Mouse (Mus musculus) neural tube, embryonic 12.5 days (tissue): ENCODE results near the gene Gimap8. TPM values are rescaled to one million over a fixed set of nuclear protein-coding genes. Genes with fewer than 3 reads are reported as not detected.

Experiments
- ATAC-seq: fragments of 200-750 bp; cut with Nextera tagmentation; 2 replicates; pipeline ENCODE4 v1.8.0; 2017; ENCODE audit warnings: low read depth, mild to moderate bottlenecking, moderate TSS enrichment, moderate library complexity; ENCODE audit not compliant: low FRiP score
- H3K27ac ChIP-seq: fragments of 300-500 bp; sonication (generic); 2 replicates; pipeline ENCODE4 v1.5.1; 2016
- H3K27me3 ChIP-seq: fragments of 300-500 bp; sonication (generic); replicated peaks from 2 replicates; pipeline ENCODE4 v1.6.1; 2016; ENCODE audit warnings: mild to moderate bottlenecking
- H3K36me3 ChIP-seq: fragments of 300-500 bp; sonication (generic); 2 replicates; pipeline ENCODE4 v1.6.1; 2016; ENCODE audit warnings: mild to moderate bottlenecking
- H3K4me1 ChIP-seq: fragments of 300-500 bp; sonication (generic); 2 replicates; pipeline ENCODE4 v1.6.1; 2016
- H3K4me2 ChIP-seq: fragments of 300-500 bp; sonication (generic); replicated peaks from 2 replicates; pipeline ENCODE4 v1.6.1; 2016; ENCODE audit warnings: mild to moderate bottlenecking
- H3K4me3 ChIP-seq: fragments of 300-500 bp; sonication (generic); 2 replicates; pipeline ENCODE4 v1.5.1; 2016
- H3K9ac ChIP-seq: fragments of 300-500 bp; sonication (generic); 2 replicates; pipeline ENCODE4 v1.6.1; 2016; ENCODE audit warnings: mild to moderate bottlenecking
- H3K9me3 ChIP-seq: fragments of 300-500 bp; sonication (generic); 2 replicates; pipeline ENCODE4 v1.6.1; 2016; ENCODE audit warnings: mild to moderate bottlenecking
- WGBS: fragments of 180-500 bp; shearing (Covaris S2); methylation state at CpG from one replicate; pipeline ENCODE4 v1.1.7; 2016; 5-methylcytosine and 5-hydroxymethylcytosine counted together
- polyA plus RNA-seq: library from polyadenylated mRNA; unstranded; fragments of >200 nt; fragmentation: Nextera tagmentation; extraction: Ambion mirVana; gene quantifications from 2 replicates; pipeline ENCODE4 v1.2.1, GENCODE M21; 2016

Gimap8 gene
- polyA plus RNA-seq, 1 experiment from 2014 or later = 1.1 TPM

DNA sequence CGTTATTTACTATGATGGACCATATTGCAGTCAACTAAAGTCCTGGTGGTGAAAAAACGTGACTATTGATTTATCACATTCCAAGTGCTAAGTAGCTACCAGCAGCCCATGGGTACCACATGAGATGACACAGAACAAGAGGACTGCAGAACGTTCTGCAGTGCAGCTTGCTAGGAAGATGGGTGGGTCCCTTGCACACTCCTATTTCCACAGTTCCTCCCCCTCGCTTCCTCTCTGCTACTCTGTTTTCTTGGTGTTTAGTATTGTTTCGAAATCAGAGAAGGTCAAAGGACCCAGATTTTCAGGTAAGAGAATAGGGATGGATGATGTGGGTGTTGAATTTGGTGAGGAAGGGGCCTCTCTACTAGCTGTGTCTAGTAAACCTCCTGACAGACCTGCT lies 37.3 kb downstream of the Gimap8 start, which contains the start of gene Gimap4:
Gene Gimap4, plus strand, starts transcription at position 231 of the 400 bp plus-strand sequence.
- H3K4me2 ChIP-seq = no peak within 1 kb of the TSS
- H3K36me3 ChIP-seq = no peaks in the 10 kb centered on the region
- H3K27me3 ChIP-seq = no peaks in the 10 kb centered on the region
- no peak within 1 kb of the TSS for H3K4me3 ChIP-seq
- no peaks in the 10 kb centered on the region for H3K9me3 ChIP-seq
- 78% methylated on average over 5 of the region's 5 CpGs for WGBS
- no peak within 1 kb of the TSS for H3K27ac ChIP-seq
- no peak for ATAC-seq
- H3K4me1 ChIP-seq = no peaks in the 10 kb centered on the region
- H3K9ac ChIP-seq = no peak within 1 kb of the TSS

DNA sequence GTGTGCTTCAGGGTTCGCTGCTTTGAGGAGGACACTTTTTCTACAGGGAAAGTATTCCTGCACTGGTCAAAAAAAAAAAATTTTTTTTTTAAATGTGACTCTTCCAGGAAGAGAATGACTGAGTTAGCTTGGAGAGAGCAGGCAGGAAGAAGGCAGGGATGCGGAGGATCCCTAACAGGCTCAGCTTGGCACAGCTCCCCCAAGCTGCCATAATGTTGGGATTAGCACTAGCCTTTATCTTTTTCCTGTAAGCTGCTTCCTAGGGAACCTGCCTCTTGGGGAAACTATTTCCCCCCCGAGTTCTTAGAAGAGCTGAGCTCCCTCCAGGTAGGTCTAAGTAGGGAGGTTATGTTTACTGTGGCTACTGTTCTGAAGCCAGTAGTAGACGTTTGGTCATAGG lies 37.8 kb downstream of the Gimap8 start:
- Histone ChIP-seq H3K9me3 (no peaks in the 10 kb centered on the region), H3K27me3 (no peaks in the 10 kb centered on the region), H3K36me3 (no peaks in the 10 kb centered on the region), H3K4me3 (no peak overlapping the region), H3K9ac (no peak overlapping the region), H3K27ac (no peak overlapping the region), H3K4me1 (no peaks in the 10 kb centered on the region), H3K4me2 (no peak overlapping the region)
- 70% methylated on average over 4 of the region's 4 CpGs for WGBS
- no peak for ATAC-seq

DNA sequence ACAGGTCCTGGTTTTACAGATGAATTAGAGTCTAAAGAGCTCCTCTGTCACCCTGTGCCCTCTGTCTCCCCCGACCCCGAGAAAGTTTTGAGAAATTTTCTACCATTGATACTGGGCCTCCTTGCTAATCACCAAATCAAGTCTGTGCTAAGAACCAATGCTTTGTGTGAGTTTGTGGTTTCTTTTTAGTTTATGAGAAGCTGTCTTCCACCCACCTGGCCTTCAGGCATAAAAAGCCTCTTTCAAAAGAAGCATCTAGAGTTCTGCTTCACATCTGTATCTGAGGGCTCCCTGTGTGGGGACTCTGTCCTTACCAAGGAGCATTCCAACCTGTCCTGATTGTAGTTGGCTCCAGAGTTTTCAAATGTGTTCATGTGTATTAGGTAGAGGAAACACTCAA lies 38.2 kb downstream of the Gimap8 start:
- no peak overlapping the region for H3K27ac ChIP-seq
- H3K9me3 ChIP-seq = no peaks in the 10 kb centered on the region
- no peak overlapping the region for H3K4me3 ChIP-seq
- no peak overlapping the region for H3K4me2 ChIP-seq
- no peak overlapping the region for H3K9ac ChIP-seq
- H3K27me3 ChIP-seq = no peaks in the 10 kb centered on the region
- no peak for ATAC-seq
- 81% methylated on average over 2 of the region's 2 CpGs for WGBS
- no peaks in the 10 kb centered on the region for H3K36me3 ChIP-seq
- no peaks in the 10 kb centered on the region for H3K4me1 ChIP-seq

DNA sequence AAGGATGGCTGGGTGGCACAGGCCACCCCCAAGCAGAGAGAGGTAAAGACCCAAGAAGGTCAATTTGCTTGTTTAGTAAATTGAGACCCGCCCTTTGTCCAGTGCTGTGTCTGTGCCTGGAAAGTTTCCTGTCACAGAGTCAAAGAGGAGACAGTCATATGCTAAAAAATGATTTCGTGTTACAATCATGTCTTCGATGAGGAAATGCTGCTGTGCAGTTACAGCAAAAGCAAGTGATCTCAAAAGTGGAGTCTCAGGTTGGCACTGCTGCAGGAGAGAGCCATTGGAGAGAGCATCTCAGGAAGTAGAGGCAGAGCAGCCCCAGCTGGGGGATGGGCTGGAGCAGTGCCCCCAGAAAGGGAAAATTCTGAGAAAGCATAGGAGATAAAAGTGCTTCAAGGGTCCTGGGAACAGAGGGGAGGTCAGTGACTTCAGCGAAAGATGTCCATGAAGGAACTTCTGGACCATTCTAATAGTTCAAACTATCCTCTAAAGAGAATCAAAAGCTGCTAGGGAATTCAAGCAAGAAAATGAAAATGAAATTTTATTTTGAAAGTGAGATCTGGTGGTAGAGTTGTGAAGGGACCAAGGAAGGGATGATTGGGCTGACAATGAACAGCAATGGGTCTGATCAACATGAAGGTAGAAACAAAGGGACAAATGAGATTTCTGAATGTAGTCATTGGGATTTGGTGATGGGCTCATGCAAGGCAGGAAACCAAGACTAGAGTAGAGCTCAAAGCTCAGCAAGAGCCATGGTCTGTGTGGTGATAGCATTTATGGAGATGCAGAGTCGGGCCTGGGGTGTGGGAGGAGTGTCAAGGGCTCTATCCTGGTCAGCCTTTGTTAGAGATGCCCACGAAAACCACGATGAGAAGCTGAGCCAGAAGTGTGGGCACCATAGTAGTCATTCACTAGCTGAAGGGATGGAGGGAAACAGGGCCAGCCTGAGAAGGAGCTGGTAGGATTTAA lies 38.9 kb downstream of the Gimap8 start:
- H3K4me3 ChIP-seq = no peak overlapping the region
- no peaks in the 10 kb centered on the region for H3K9me3 ChIP-seq
- ATAC-seq = no peak
- no peak overlapping the region for H3K4me2 ChIP-seq
- WGBS = 85% methylated on average over 7 of the region's 7 CpGs
- no peak overlapping the region for H3K27ac ChIP-seq
- H3K36me3 ChIP-seq = no peaks in the 10 kb centered on the region
- H3K9ac ChIP-seq = no peak overlapping the region
- H3K27me3 ChIP-seq = no peaks in the 10 kb centered on the region
- no peaks in the 10 kb centered on the region for H3K4me1 ChIP-seq

DNA sequence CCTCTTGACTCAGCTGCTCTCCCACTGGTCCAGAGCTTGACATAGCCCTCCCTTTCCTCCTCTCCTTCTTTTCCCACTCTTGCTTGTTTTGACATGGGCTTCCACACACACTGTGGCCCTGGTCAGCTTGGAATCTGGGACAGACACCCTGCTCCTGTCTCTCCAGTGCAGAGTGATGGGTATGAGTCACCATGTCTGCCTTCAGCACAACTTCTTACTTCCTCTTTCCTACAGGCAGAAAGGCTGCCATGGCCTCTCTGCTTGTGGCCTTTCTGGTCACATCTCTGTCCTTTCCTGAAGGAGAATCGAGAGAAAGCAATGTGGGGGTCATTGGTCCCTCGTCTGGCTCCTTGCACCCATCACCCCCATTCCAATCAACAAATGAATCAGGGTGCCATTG lies 40.0 kb downstream of the Gimap8 start:
- no peak overlapping the region for H3K4me3 ChIP-seq
- no peak for ATAC-seq
- H3K4me2 ChIP-seq = no peak overlapping the region
- H3K27ac ChIP-seq = no peak overlapping the region
- no peak overlapping the region for H3K9ac ChIP-seq
- 72% methylated on average over 2 of the region's 2 CpGs for WGBS
- no peaks in the 10 kb centered on the region for H3K27me3 ChIP-seq
- H3K4me1 ChIP-seq = no peaks in the 10 kb centered on the region
- H3K36me3 ChIP-seq = no peaks in the 10 kb centered on the region
- no peaks in the 10 kb centered on the region for H3K9me3 ChIP-seq

DNA sequence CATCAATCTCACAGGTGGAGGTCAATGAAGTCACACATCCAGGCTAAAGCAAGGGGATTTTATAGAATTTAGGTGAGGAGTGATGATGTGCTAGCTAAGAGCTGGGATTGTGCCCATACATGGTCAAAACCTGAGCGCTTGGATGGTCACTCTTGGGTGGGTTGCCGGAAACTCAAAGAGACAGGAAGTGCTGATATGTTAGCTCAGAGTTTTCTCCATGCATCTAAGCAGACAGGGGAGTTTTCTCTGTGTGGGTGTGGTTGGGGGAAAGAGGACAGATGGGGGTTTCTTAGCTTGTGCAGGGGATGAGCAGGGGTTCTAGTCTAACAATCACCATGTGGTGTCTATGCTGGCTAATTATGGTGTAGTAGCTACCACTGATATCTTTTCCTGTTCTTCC lies 42.3 kb downstream of the Gimap8 start:
- Histone ChIP-seq H3K4me3 (no peak overlapping the region), H3K9me3 (peaks cover 2% of the 10 kb centered on the region; the same call in 1 of the 2 replicates), H3K9ac (no peak overlapping the region), H3K36me3 (no peaks in the 10 kb centered on the region), H3K4me2 (no peak overlapping the region), H3K27me3 (no peaks in the 10 kb centered on the region), H3K4me1 (no peaks in the 10 kb centered on the region), H3K27ac (no peak overlapping the region)
- ATAC-seq = no peak
- 93% methylated on average over 2 of the region's 2 CpGs for WGBS

DNA sequence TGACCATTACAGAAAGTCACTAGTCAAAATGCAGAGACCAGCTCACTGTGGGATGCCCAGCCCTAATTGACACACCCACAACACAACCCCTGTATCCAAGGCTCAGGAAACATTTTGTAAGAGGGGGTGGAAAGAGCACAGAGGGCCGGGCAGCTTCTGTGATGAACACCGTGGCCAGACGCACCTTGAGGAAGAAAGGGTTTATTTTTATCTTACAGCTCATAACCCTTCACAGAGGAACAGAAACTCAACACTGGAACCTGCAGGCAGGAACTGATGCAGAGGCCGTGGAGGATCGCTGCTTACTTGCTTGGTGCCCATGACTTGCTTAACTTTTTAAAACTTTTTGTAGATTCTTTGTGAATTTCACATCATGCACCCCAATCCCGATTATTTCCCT lies 45.9 kb downstream of the Gimap8 start:
- no peak overlapping the region for H3K4me2 ChIP-seq
- no peak for ATAC-seq
- no peaks in the 10 kb centered on the region for H3K4me1 ChIP-seq
- no peak overlapping the region for H3K4me3 ChIP-seq
- no peaks in the 10 kb centered on the region for H3K36me3 ChIP-seq
- H3K9me3 ChIP-seq = peaks cover 4% of the 10 kb centered on the region; the same call in 1 of the 2 replicates
- WGBS = 90% methylated on average over 6 of the region's 6 CpGs
- no peak overlapping the region for H3K9ac ChIP-seq
- H3K27me3 ChIP-seq = no peaks in the 10 kb centered on the region
- H3K27ac ChIP-seq = no peak overlapping the region

DNA sequence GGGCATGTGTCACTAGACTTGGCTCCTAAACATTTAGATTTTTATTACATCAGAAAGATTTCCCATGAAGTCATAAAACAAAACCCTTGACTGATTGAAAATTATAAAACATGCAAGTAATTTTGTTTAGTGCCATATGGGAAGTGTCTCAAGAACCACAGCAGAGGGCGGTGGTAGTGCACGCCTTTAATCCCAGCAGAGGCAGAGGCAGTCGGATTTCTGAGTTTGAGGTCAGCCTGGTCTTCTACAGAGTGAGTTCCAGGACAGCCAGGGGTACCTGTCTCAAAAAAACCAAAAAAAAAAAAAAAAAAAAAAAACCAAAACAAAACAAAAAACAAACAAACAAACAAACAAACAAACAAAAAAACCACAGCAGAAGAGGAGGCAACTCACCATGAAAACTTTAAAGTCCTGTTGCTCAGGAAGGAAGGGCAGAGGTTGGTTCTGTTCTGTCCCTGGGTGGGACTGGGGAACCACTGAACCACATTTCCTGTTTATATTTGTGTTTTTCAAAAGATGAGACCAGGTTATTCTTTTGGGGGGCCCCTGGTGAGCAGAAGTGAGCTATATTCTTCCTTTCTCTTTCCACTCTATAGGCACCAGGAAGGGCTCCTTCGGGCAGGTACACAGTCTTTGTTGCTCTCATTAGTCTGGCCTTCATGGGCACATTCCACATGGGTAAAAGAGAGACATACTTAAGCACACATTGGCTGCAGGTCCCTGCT lies 50.0 kb downstream of the Gimap8 start:
- no peak overlapping the region for H3K4me3 ChIP-seq
- no peak overlapping the region for H3K27ac ChIP-seq
- no peak for ATAC-seq
- no peaks in the 10 kb centered on the region for H3K4me1 ChIP-seq
- 87% methylated on average over 4 of the region's 4 CpGs for WGBS
- H3K4me2 ChIP-seq = no peak overlapping the region
- no peak overlapping the region for H3K9ac ChIP-seq
- H3K27me3 ChIP-seq = no peaks in the 10 kb centered on the region
- H3K9me3 ChIP-seq = peaks cover 4% of the 10 kb centered on the region; the same call in 1 of the 2 replicates
- no peaks in the 10 kb centered on the region for H3K36me3 ChIP-seq

DNA sequence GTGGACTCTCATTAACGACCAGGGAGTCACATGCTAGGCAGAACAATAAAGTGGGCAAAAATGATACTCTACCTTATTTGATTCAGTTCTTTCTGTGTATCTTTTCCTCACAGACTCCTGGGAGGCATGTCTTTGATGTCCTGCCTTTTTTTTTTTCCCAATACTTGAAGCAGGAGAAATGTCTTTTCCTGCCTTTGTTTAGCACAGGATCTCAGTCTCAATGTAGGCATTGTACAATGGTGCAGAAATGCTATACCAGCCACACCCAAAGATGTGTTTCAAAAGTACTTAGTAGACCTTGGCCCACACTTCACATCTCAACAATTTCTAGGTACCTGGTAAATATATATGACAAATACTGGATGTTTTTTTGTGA lies 50.5 kb downstream of the Gimap8 start:
- Histone ChIP-seq H3K4me3 (no peak overlapping the region), H3K9ac (no peak overlapping the region), H3K4me2 (no peak overlapping the region), H3K27ac (no peak overlapping the region), H3K4me1 (no peaks in the 10 kb centered on the region), H3K36me3 (no peaks in the 10 kb centered on the region), H3K9me3 (peaks cover 4% of the 10 kb centered on the region; the same call in 1 of the 2 replicates), H3K27me3 (no peaks in the 10 kb centered on the region)
- WGBS = 65% methylated on average over 1 of the region's 1 CpGs
- no peak for ATAC-seq

DNA sequence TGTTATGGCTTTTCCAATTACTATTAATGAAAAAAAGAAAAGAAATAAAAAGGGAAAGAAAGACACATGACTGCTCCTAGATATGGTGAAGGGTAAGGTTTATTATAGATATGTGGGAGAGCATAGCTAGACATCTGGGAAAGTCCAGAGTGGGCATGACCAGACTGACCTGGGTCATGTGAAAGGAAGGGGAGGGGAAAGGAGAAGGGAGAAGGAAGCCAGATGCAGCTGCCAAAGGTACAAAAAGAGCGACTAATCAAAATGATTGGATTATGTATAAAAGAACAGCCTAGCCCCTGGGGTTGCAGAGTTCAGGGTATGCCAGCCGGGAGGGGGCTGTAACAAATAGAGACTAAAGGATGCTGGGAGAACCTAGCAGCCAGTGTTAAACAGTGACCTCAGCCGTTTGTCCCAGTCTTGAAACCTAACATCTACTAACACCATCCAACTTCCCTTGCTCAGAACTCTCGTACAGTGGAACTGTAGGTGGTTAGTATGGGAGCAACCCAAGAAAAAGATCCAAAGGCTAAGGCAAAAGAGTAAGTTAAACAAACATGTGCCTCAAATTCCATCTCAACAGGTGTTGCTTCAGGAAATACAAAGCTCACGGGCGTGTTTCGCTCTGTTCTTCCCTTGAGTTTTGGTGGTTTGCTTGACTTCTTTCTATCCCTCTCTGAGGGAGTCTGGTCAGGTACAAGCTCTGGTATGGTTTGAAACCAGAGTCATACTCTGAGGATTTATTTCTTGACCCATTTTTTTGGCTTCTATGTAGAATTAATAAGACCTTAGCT lies 51.2 kb downstream of the Gimap8 start:
- Histone ChIP-seq H3K4me1 (no peaks in the 10 kb centered on the region), H3K27me3 (no peaks in the 10 kb centered on the region), H3K36me3 (no peaks in the 10 kb centered on the region), H3K4me3 (no peak overlapping the region), H3K9me3 (peaks cover 4% of the 10 kb centered on the region; the same call in 1 of the 2 replicates), H3K27ac (no peak overlapping the region), H3K9ac (no peak overlapping the region), H3K4me2 (no peak overlapping the region)
- no peak for ATAC-seq
- WGBS = 82% methylated on average over 7 of the region's 7 CpGs

DNA sequence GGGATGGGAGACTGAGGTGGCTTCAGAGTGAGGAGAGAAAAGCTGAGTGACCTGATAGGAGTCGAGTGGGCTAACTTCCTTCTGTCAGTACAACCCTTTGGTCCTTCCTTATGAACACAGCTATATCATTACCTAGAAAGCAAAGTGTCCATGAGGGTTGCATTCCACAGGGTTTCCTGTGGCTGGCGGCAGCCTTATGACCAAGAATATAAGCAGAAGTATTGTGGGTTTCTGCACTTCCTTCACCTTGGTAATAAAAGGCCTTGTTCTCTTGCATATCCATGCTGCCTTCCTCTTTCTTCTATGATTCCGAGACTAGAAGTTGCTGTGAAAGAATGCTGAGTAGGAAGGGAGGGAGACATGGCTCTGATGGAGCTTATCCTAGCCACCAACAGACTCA lies 51.9 kb downstream of the Gimap8 start:
- no peaks in the 10 kb centered on the region for H3K36me3 ChIP-seq
- ATAC-seq = no peak

More for the DNA sequence above, 51.9 kb downstream of the Gimap8 start:
- Histone ChIP-seq H3K27ac (no peak overlapping the region), H3K4me2 (no peak overlapping the region), H3K4me1 (no peaks in the 10 kb centered on the region), H3K9ac (no peak overlapping the region), H3K27me3 (no peaks in the 10 kb centered on the region), H3K4me3 (no peak overlapping the region), H3K9me3 (peaks cover 4% of the 10 kb centered on the region; the same call in 1 of the 2 replicates)
- WGBS = 81% methylated on average over 3 of the region's 3 CpGs
